Mouse (Mus musculus) Patski (cell line): ENCODE measurements at regions not wholly inside any gene's neighbourhood (a gene's known extent, or its start where the extent isn't known, plus 50 kb on each side); places are given as distances from the start of the nearest gene placed in this dataset.

Source experiments
- ATAC-seq: fragments of 100-300 bp; one replicate; pipeline ENCODE4 v1.8.0; 2021
- CTCF ChIA-PET: fragments of 350-600 bp; sonication (Branson Sonifier 250); formaldehyde crosslinking; loops from one replicate; lab custom pipeline; 2022; ENCODE audit warnings: inconsistent platforms; lab: Charles Lee
- POLR2A ChIA-PET: fragments of 350-600 bp; sonication (Branson Sonifier 250); formaldehyde crosslinking; loops from one replicate; lab custom pipeline; 2022; ENCODE audit warnings: antibody characterized with exemption, inconsistent platforms; lab: Charles Lee
- DNase-seq: peaks from one replicate; pipeline ENCODE4 v3.0.0-alpha.2; 2011; ENCODE audit warnings: low read depth, low spot score
- H3K27me3 ChIP-seq: fragments of 371-371 bp; one replicate; pipeline ENCODE4 v1.5.1; 2021
- CTCF ChIP-seq: fragments of 100-300 bp; IDR thresholded peaks from one replicate; pipeline ENCODE4 v1.5.1; 2021
- in situ Hi-C: fragments of 300-500 bp; cut with MboI; formaldehyde crosslinking; loops from 3 replicates; pipeline ENCODE4 v1.11.1; 2018; ENCODE audit warnings: low pct_unique_long_range_greater_than_20kb, mixed read lengths

- H3K27me3 ChIP-seq: peaks cover 7% of the 10 kb centered on the region
- ChIA-PET POLR2A (no interaction called here), CTCF (no interaction called here)
- TF ChIP-seq CTCF: no peak
- in situ Hi-C loops: no loop called here
- DNase-seq: no peak
- ATAC-seq: no peak
Measured at GRCm38 (mm10) chrX:158808526-158809144, 401.5 kb upstream of the Rps6ka3 start.

GRCm38 (mm10) chrX:158813811-158814210, 396.3 kb upstream of the Rps6ka3 start:
- CTCF ChIA-PET: no interaction called here
- POLR2A ChIA-PET: no interaction called here
- ATAC-seq: no peak
- H3K27me3 ChIP-seq: peaks cover 5% of the 10 kb centered on the region
- no peak for DNase-seq
- in situ Hi-C loops: no loop called here
- TF ChIP-seq CTCF: no peak

- peaks cover 4% of the 10 kb centered on the region for H3K27me3 ChIP-seq
- DNase-seq (no peak), ATAC-seq (no peak)
- no peak for TF ChIP-seq CTCF
- ChIA-PET POLR2A (no interaction called here), CTCF (no interaction called here)
- in situ Hi-C loops: no loop called here
Measured at GRCm38 (mm10) chrX:158837546-158837945, 372.6 kb upstream of the Rps6ka3 start.

DNA sequence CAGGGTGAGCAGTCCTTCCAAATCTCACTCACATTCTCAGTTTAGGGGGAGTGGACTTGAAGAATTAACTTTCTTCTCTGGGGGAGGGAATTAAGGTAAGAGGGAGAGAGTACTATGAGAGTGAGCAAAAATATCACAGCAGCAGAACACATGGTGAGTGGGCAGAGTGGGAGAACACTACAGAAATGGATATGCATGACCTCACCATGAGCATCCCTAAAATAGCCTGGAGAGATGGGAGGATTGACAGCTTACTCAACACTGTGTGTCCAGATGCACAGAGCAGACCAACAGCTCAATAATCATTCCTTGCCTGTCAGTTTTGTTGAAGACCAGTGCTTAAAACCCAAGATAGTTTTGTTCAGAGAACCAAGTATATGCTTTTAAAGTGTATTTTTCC, 357.8 kb upstream of the Rps6ka3 start:
- CTCF ChIA-PET: no interaction called here
- ATAC-seq: no peak
- in situ Hi-C loops: no loop called here

More for the DNA sequence above, 357.8 kb upstream of the Rps6ka3 start:
- POLR2A ChIA-PET: interaction anchor here (0.6 kb wide), 1 partner anchor 10 kb away, joined by 3 read pairs; no protein-coding TSS in a partner anchor
- no peak for DNase-seq
- TF ChIP-seq CTCF: no peak
- H3K27me3 ChIP-seq: peaks cover 43% of the 10 kb centered on the region
